Mouse (Mus musculus) right cerebral cortex, postnatal 25 days (tissue): ENCODE data around the gene Gm20521.
A peak's percentile ranks its signal among the peaks of the same experiment; 100 is the strongest.

Source experiments
- DNase-seq: peaks from one replicate; pipeline ENCODE4 v3.0.0; 2022

The Gm20521 gene

DNA sequence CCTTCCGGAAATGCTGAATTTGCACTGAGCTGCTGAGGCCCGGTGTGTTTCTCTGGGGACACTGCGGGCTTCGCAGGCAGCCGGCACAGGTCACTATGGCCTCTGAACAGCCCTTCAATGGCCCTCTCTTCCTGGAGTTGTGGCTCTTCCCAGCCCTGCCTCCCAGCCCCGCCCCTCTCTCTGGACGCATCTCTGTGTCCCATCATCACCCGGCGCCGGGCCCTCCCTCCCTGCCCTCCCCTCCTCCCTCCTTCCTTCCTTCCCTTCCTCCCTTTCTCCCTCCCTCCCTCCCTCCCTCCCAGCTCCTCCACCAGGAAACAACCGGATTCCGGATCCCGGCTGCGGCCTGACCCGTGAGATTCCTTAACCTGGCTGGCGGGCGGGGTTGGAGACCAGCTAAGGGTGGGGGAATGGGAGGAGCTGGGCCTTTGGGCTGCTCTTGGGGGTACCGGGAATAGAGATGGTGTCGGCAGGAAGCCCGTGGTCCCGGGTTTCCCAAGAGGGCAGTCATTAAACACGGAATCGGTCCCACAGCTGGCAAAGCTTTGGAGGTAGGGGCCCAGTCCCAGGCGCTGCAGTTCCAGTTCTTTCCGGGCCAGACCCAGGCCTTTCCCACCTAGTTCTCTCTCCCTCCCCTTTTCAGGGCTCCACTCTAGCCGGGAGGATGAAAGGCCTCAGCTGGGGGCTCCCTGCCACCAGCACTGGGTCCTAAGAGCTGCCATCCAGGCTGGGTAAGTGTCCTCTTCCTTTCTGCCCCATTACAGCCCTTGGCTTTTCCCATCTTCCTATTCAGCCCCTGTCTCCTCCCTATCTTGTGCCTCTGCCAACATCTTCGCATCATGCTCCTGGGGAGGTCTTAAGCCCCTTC lies at the start of gene Gm20521, which contains the start of gene Bcl2l2:
TSS of gene Gm20521 (plus strand) at position 288 of the 868 bp plus-strand sequence.
TSS of gene Bcl2l2 (plus strand) at position 224 of the 868 bp plus-strand sequence.
- peak; percentile 70 for DNase-seq

DNA sequence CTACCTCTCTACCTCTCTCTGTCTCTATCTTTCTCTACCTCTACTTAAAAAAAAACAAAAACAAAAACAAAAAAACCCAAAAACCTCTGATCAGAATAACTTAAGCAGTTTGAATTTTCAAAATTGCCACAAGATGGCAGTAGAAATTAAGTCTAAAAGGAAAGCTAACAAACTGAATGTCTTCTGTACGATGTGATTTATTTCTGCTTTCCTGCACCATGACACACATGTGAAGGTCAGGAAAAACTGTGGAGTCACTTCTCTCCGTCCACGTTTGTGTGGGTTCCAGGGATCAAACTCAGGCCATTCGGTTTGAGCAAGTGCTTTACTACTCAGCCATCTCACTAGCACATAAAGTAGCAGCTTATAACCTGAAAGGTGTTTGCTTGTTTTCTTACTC lies 39.8 kb upstream of the Gm20521 start:
- peak; percentile 7 for DNase-seq

DNA sequence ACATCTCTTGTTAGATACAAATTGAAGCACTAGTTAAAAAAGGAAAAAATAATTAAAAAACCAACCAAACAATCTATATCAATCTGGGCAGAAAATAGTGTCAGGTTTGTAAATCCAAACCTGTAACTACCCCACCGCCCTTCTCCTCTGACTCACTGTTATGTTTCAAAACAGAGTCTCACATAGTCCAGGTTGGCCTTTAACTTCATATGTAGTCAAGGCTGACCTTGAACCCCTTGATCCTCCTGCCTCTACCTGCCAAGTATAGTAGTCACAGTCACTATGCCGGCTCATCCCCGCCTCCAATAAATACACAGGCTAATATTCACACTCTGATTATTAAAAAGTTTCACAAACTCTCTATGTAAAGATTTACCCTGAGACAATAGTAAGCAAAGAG lies 27.5 kb upstream of the Gm20521 start:
- DNase-seq, result no peak

DNA sequence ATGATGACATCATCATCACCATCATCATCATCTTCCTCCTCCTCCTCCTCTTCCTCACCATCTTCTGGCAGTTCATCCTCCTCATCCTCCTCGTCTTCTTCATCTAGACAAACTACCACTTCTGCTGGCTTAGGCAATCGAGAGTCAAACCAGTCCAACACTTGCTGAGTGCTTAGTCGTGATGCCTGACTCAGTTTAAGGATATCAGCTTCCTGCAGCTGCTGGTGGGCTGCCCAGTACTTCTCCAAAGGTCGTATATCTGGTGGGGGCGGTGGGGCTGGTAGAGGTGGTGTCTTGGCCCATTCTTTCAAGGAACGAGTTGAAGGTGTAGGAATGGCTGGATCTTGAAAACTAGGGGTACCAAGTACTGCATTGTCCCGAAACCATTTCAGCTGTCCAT lies 26.5 kb upstream of the Gm20521 start:
- DNase-seq, result no peak

DNA sequence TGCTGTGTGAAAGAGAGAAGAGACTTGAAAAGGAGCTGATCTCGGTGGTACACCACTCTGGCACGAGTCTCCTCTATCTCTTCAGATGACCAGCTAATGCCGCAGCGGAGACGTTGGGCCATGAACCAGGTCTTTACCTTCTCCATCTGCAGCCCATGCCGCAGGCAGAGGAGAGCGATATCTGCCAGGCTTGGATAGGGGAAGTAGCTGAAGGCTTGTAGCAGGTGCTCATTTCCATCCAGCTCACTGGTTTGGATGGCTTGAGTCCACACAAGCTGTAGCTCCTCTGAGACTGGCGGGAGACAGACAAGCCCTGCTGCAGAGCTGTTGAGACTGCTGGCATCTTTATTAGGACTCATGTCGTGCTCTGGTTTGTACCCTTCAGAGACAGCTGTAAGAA lies 25.4 kb upstream of the Gm20521 start:
- DNase-seq, result no peak

DNA sequence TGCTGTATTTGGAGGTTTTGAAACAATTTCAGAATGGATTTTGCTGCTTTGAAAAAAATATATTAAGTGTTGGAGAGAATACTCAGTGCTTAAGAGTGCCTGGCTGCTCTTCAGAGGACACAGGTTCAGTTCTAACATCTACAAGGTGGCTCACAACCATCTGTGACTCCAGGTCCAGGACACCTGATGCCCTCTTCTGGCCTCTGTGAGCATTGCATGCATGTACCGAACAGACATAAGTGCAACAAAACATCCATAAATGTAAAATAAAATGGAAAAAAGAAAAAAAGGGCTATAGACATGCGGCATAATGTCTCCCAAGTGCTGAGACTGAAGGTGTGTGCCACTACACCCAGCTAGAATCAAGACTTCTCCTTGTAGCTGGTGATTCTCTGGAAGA lies 22.7 kb upstream of the Gm20521 start:
- DNase-seq, result no peak

DNA sequence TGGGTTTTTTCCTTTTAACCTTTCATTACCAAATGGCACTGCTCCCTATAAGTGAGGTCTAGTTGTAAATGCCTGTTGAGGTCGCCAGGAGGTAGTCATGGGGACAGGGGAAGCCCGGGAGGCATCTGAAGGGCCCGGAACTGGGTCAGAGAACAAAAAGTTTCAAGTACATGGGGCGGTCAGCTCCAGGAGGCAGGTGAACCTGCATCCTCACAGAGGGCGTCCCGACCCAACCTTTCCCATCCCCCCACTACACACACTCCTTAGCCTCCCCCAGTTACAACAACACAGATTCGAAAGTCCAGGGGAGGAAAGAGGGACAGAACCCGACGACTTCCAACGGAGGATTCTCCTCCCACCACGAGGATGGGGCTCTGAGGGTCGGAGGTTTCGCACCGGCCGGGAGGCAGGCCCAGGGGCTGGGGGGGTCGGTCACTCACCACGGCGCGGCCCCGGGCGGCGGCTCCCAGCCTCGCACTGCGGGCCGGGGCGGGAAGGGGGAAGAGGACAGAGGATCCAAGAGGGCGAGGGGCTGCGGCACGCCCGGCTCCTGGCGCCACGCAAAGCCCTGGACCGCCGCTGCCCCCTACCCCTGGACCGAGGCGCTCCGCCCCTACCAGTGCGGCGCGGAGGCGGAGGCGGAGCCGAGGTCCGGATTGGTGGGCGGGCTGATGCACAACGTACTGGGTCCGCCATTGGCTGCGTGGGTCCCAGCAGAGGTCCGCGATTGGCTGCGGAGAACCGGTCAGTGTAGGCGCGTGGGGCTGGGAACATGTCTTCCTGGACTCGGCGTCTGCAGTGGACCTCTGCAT lies 19.5 kb upstream of the Gm20521 start:
- peak; percentile 93 for DNase-seq

DNA sequence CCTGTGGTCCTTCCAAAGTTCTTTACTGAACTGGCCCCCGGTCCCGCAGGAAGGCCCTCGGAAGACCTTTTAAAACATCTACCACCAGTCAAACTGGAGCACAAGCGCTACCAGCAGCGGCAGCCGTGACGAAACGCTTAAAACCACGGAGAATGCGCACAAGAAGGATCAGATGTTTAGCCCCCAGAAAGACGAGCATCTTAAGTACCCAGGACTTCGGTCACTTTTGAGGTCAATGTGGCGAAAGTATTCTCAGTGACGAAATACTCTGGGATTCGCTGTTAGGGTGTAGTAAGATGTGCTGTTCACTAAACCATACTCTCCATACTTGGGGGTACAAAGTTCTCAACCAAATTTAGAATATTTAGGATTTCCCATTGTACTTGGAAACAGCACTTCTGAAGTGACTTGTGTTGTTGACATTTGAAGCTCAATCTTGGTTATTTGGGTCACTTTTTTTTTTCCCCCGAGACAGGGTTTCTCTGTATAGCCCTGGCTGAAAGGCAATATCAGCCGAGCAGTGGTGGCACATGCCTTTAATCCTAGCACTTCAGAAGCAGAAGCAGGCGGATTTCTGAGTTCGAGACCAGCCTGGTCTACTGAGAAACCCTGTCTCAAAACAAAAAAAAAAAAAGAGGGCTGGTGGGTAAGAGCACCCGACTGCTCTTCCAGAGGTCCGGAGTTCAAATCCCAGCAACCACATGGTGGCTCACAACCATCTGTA lies 18.8 kb upstream of the Gm20521 start:
- no peak for DNase-seq

DNA sequence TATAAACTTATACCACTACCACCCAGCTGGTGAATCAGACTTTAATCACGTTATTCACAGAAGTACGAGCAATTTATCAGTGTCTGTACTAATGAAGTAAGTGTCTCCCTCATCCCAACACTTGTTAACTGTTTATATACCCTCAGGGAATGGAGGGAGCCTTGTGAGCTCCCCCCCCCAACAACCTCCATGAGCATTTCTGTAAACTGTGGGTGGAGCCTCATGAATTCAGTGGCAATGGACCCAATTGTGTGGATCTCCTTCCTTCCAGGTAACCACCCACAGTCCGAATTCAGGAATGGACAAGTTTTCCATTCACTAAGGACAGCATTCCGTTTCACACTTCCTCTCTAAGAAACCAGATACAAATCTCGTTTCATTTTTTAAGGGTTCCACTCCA lies 17.6 kb upstream of the Gm20521 start:
- DNase-seq, result no peak

DNA sequence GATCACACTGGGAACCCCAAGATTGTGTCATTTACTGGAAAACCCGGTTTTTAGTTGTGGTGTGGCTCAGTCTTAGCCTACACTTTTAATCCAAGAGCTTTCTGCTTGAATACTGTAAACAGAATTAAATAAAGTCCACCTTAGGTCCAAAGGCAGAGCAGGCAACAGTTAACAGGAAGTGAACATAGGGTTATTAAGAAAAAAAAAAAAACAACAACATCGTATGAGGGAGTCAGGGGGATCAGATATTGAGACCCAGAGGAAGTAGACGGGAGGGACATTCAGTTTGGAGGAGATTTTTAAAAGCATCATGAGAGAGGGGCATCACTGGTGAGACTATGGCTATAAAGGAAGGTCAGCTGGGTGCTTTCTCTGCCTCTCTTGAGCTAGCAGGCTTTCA lies 17.0 kb upstream of the Gm20521 start:
- DNase-seq, result no peak

DNA sequence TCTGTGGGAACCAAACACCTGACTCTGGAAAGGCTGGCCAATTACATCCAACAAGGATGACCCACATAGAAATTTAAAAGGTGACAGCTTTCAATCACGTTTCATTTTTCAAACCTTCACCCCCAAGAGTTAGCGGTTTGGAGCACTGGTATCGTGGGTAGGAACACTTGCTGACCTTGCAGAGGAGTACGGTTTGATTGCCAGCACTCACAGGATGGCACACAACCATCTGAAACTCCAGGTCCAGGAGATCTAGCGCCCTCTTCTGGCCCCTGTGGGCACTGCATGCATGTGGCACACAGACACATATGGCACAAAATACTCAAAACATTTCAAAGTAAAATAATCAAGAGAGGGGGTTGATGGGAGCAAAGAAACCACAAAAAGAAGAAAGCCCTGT lies 16.3 kb upstream of the Gm20521 start:
- no peak for DNase-seq

DNA sequence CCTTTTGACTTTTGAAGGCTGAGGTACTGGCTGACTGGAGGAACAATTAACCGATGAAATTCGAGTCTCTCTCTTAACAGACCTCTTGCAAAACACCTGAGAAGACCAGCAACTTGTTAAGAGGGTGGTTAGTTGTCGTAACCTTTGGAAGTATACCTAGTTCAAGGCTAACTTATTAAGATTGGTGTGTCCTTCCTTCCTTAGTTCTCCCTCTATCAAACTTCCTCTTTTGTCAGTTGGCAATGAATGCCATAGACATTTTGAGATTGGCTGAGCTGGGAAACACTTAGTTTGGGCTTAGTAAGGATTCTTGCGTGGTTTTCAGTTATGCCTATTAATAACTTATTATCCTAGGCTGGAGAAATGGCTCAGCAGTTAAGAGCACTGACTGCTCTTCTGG lies 15.2 kb upstream of the Gm20521 start:
- no peak for DNase-seq

DNA sequence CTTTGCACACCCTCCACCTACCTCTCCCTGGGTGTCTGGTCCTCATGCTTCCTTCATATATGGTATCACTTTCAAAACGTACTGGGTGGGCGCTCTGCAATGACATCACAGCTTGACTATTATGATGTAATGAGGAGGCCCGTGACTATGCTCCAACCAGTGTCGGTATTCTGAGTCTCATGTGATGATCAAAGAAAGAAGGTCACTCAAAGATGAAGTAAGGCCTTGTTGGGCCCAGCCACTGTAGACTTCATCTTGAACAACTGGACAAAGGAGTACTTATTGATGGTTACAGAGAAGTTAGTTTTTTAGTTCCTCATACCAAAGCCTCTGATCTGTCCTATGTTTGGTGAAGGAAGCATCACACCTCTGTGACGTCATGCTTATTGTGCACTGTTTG lies 12.4 kb upstream of the Gm20521 start, which contains the start of gene Homez:
TSS of gene Homez (minus strand) at position 101 of the 400 bp plus-strand sequence.
- DNase-seq, result no peak

DNA sequence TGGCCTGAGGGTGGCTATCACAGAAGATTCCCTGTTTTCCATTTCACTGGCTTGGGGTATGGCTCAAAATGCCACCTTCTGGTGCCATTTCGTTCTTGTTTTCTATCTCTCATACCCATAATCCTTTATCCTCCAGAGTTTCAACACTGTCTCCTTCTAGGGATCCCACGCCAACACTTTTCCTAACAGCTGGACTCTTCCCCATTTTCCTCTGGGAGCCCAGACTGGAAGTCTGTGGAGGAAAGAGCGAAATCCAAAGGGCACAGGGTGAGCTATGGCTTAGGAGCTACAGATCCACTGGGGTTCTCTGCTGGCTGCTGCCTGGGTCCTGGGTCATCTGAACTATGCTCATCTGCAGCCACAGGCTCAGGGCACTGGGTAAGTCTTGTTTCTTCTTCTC lies 9.1 kb upstream of the Gm20521 start:
- DNase-seq, result no peak

DNA sequence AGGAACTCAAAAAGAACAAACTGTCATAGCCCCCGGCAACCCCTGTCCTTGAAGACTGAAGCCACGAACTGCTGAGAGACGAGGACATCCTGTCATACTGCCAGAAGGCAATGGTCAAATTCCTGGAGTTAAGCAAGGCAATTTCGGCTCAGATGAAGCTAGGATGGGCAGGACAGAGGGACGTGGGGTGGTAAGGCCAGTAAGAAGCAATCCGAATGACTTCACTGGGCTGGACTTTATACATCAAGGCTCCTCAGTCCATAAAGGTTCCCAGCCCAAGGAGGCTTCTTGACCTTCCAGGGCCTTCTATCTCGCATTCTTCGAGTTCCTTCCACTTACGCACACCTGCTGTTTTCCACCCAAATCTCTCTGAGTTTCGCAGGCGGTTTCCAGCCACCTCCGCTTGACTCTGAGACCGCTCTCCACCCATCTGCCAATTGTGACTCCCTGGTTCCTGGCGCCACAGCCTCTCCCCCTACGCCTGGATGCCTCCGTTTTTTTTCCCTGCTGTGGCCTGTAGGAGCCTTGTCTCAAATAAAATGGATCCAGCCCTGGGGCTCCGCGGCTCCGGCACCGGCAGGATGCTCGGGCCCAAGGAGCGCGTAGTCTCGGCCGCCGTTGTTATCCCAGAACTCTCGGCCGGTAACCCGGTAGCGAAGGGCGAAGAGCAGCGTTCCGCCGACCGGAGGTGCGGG lies 7.2 kb upstream of the Gm20521 start:
- DNase-seq, result no peak

DNA sequence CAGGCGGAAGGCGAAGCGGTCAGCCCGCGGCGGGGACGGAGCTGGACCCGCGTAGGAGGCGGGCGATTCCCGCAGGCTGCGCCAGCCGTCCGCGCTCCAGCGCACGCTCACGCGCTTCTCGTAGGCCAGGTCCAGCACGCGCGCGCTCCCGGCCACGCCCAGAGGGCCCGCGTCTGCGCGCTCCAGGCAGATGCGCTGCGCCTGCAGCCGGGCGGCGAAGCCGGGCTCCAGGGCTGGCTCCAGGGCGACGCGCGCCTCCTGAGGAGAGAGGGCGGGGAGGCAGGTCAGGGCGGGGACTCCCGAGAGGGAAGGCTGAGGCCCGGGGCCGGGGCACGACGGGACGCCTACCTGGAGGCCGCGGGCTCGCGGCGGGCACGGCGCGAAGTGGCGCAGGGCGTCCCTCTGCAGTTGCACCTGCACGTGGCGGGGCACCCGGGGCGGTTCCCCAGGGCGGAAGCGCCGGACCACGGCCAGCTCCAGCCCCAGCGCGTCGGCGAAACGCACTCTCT lies 6.6 kb upstream of the Gm20521 start:
- DNase-seq, result peak; percentile 94

DNA sequence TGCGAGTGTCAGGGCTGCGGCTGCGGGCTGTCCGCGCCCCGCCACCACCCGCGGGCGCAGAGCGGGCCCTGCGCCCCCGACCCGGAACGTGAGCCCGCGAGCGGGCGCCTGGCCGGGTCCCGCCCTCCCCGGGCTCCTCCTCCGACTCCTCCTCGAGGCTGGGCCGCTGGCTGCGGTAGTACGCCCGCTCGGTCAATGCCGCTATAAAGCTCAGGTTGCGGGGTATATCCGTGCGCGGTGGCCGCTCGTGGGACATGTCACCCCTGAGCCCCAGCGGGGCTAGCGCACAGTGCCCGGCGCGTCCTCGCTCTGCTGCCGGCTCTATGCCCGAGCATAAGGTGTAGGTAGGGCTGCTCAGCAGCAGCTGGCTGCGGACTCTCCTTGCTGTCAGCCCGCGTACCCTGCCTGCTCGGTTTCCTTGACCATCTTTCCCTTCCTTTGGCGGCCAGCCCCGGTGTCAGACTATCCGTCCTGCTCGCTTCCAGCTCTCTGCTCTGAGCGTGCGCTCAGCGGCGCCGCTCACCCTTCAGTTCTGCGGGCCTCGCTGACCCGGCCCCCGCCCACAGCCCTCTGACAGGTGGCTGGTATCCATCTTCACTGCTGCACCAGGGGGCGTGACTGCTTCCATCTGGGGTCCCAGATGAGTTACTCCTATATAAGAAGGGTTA lies 6.1 kb upstream of the Gm20521 start, which contains the start of gene Ppp1r3e:
TSS of gene Ppp1r3e (minus strand) at position 503 of the 668 bp plus-strand sequence.
- DNase-seq, result peak; percentile 79

DNA sequence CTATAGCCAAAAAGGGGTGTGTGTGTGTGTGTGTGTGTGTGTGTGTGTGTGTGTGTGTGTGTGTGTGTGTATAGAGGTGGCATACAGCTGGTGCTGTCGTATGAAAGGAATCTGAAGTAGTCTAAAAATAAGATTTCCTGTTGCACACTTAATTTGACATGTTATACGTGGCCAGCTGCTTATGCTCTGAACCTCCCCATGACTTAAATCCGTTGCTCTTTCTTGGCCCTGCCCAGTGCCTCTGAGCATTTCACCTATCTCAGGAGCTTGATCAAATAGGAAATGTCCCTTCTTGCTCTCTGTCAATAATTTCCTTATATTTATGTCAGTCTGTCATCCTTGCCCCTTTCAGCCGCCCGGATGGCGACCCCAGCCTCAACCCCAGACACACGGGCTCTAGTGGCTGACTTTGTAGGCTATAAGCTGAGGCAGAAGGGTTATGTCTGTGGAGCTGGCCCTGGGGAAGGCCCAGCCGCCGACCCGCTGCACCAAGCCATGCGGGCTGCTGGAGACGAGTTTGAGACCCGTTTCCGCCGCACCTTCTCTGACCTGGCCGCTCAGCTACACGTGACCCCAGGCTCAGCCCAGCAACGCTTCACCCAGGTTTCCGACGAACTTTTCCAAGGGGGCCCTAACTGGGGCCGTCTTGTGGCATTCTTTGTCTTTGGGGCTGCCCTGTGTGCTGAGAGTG lies 926 bp downstream of the Gm20521 start:
- DNase-seq, result no peak

DNA sequence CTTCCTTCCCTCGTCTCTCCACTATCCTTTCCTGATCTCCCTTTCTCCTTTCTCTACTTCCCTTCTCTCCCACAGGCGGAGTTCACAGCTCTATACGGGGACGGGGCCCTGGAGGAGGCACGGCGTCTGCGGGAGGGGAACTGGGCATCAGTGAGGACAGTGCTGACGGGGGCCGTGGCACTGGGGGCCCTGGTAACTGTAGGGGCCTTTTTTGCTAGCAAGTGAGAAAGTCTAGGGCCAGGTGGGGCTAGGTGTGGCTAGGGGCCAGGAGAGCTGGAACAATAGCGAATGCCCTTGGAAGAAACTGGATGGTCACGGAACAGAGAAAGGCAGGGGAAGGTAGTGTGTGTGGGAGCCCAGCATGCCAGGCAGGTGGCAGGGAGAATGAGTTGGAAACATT lies 2.1 kb downstream of the Gm20521 start:
- DNase-seq, result no peak

DNA sequence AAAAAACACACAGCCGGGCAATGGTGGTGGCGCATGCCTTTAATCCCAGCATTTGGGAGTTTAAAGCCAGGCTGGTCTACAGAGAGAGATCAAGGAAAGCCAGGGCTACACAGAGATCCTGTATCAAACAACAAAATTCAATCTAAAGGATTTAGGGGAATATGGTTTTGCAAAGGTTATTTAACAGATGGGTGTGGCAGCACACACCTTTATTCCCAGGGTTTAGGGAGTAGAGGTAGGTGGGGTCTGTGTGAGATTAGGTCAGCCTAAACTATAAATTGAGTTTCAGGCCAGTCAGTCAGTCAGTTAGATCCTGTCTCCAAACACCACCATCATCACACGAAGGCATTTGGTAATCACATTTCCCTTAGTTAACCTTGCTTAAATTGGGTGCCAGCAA lies 9.0 kb downstream of the Gm20521 start, which contains the start of gene Pabpn1:
TSS of gene Pabpn1 (plus strand) at position 301 of the 400 bp plus-strand sequence.
- no peak for DNase-seq

DNA sequence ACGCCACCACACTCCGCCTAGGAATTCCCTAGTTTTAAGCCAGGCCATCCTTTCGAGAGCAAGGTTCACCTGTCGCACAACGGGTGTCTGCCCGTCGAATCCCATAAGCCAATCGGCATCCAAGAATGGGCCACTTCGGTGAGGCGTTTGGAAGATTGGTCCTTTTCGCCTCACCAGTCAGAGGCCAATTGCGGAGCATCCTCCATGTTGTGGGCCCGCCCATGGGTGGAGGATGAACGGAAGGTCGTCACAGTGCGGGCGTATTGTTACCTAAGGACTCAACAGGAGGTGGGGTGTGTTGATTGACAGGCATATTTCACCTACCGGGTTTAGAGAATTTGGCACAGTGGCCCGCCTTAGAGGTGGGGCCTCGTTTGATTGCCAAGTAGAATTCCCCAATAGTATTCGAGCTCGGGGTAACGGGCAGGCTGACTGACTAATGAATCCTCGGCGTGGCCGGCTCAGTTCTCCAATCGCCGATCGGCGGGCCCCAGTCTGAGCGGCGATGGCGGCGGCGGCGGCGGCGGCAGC lies 10.5 kb downstream of the Gm20521 start:
- peak; percentile 99 for DNase-seq
